Mouse (Mus musculus): Measurements from ENCODE around the gene Bmpr1b. TPM values are rescaled to one million over a fixed set of nuclear protein-coding genes. Genes with fewer than 3 reads are reported as not detected.

Gene Bmpr1b
- polyA plus RNA-seq, 1 experiment from 2014 or later: 12.0 TPM

GRCm38 (mm10) chr3:141793755-141794154 is 375.5 kb downstream of the Bmpr1b start:
- 82% methylated on average over 2 of the region's 2 CpGs for WGBS
- H3K27ac ChIP-seq: no peak overlapping the region

DNA sequence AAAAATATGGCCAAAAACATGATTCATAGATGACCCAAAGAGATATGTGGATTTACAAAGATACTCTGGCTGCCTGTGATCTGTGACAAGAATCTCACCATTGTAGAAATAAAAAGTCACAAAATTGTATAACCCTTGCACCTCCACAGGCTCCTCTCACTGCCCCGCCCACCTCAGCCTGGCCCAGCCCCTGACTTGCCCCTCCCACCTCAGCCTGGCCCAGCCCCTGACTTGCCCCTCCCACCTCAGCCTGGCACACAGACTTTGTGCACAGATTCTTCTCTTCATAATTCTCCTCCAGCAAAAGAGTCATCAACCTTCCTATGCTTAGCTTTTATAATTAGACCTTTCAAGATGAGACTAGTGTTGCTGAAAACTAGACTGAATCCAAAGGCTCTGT is 377.1 kb downstream of the Bmpr1b start:
- no peaks in the 10 kb centered on the region for H3K27me3 ChIP-seq
- H3K9me3 ChIP-seq: no peaks in the 10 kb centered on the region
- WGBS: 76% methylated on average over 1 of the region's 1 CpGs
- H3K4me1 ChIP-seq: 0 out of 2 replicates have a peak, but pooled peaks cover 2% of the 10 kb centered on the region
- H3K4me3 ChIP-seq (replicated peaks): no peak overlapping the region
- no peak for ATAC-seq (ENCODE audit: low FRiP score)
- H3K4me2 ChIP-seq: no peak overlapping the region
- H3K36me3 ChIP-seq (replicated peaks): no peaks in the 10 kb centered on the region
- no peak overlapping the region for H3K9ac ChIP-seq
- H3K27ac ChIP-seq: no peak overlapping the region

More at GRCm38 (mm10) chr3:141793755-141794154, 375.5 kb downstream of the Bmpr1b start:
- no peaks in the 10 kb centered on the region for H3K9me3 ChIP-seq
- H3K27me3 ChIP-seq: no peaks in the 10 kb centered on the region
- no peak overlapping the region for H3K4me3 ChIP-seq (replicated peaks)
- no peak overlapping the region for H3K4me2 ChIP-seq
- no peak overlapping the region for H3K9ac ChIP-seq
- no peaks in the 10 kb centered on the region for H3K4me1 ChIP-seq
- ATAC-seq (ENCODE audit: low FRiP score): no peak
- no peaks in the 10 kb centered on the region for H3K36me3 ChIP-seq (replicated peaks)

GRCm38 (mm10) chr3:141791026-141791780 is 378.0 kb downstream of the Bmpr1b start:
- H3K27ac ChIP-seq: no peak overlapping the region
- H3K27me3 ChIP-seq: no peaks in the 10 kb centered on the region
- peaks cover 5% of the 10 kb centered on the region for H3K4me1 ChIP-seq
- H3K9me3 ChIP-seq: no peaks in the 10 kb centered on the region
- WGBS: 81% methylated on average over 8 of the region's 8 CpGs
- no peaks in the 10 kb centered on the region for H3K36me3 ChIP-seq (replicated peaks)
- H3K4me2 ChIP-seq: no peak overlapping the region
- no peak overlapping the region for H3K9ac ChIP-seq
- no peak overlapping the region for H3K4me3 ChIP-seq (replicated peaks)
- no peak for ATAC-seq (ENCODE audit: low FRiP score)

Other genes with a start within 250 kb of the Bmpr1b start
- gene Pdlim5, start 226.3 kb upstream of the Bmpr1b start, polyA plus RNA-seq (2016; fragmentation: Nextera tagmentation; extraction: Ambion mirVana): 12.9 and 13.1 TPM in 2 replicates

Data from forebrain, embryonic 12.5 days (tissue).